Comparison of ENCODE assay signal across 8 mouse cellular contexts in genomic region chr11:98829875-98830274, GRCm38 (mm10).
"Had no signal": no experiment of that assay in that cellular context is flagged by ENCODE, and none has a peak within 500 bp of the region (broad histone marks: within the 10 kb centered on the region; RNA-seq: fewer than 3 reads in every experiment).

No protein-coding gene starts in this region.

- DNase-seq: right cerebral cortex, postnatal 4 days; thymus, adult 18-20 months had no signal

- H3K9ac ChIP-seq: limb, embryonic 15.5 days; liver, embryonic 12.5 days; lung, embryonic 14.5 days; midbrain, embryonic 12.5 days; neural tube, embryonic 13.5 days had no signal

- ATAC-seq: liver, embryonic 12.5 days; midbrain, embryonic 16.5 days had no signal

- H3K4me1 ChIP-seq: limb, embryonic 15.5 days had no signal

- H3K4me3 ChIP-seq: limb, embryonic 15.5 days; liver, embryonic 12.5 days; midbrain, embryonic 12.5 days; neural tube, embryonic 13.5 days had no signal

- H3K27ac ChIP-seq: limb, embryonic 15.5 days; liver, embryonic 12.5 days; midbrain, embryonic 12.5 days; neural tube, embryonic 13.5 days had no signal

- H3K27me3 ChIP-seq: limb, embryonic 15.5 days; liver, embryonic 12.5 days; midbrain, embryonic 12.5 days; neural tube, embryonic 13.5 days had no signal

- H3K9me3 ChIP-seq: limb, embryonic 15.5 days; liver, embryonic 12.5 days; midbrain, embryonic 12.5 days; neural tube, embryonic 13.5 days had no signal

- H3K4me2 ChIP-seq: limb, embryonic 15.5 days; liver, embryonic 12.5 days; lung, embryonic 14.5 days; midbrain, embryonic 12.5 days; neural tube, embryonic 13.5 days had no signal
